ENCODE assay signal across 20 mouse cellular contexts in genomic region chr4:134518541-134518940, GRCm38 (mm10). TPM values are rescaled to one million over a fixed set of nuclear protein-coding genes. Genes with fewer than 3 reads are reported as not detected.
"Had no signal": no experiment of that assay in that cellular context is flagged by ENCODE, and none has a peak within 500 bp of the region (broad histone marks: within the 10 kb centered on the region; RNA-seq: fewer than 3 reads in every experiment).

No protein-coding gene starts in this region.

- DNase-seq: liver, postnatal 0 days; lung, adult 2 months; lung, postnatal 14 days; lung, postnatal 4 days; midbrain, embryonic 14.5 days; retina, postnatal 1 day; right cerebral cortex, postnatal 25 days; right cerebral cortex, postnatal 4 days; spleen, adult 18-20 months; thymus, adult 18-20 months; thymus, postnatal 14 days; thymus, postnatal 36 days had no signal

- H3K27ac ChIP-seq: lung, embryonic 15.5 days; midbrain, embryonic 10.5 days; midbrain, embryonic 12.5 days; neural tube, embryonic 13.5 days; neural tube, embryonic 15.5 days had no signal

- H3K9ac ChIP-seq: liver, postnatal 0 days; lung, embryonic 15.5 days; midbrain, embryonic 12.5 days; neural tube, embryonic 13.5 days; neural tube, embryonic 15.5 days had no signal

- H3K4me3 ChIP-seq: lung, embryonic 15.5 days; midbrain, embryonic 10.5 days; midbrain, embryonic 12.5 days; myocyte; neural tube, embryonic 13.5 days; neural tube, embryonic 15.5 days had no signal

- H3K36me3 ChIP-seq: neural tube, embryonic 13.5 days; neural tube, embryonic 15.5 days had no signal

- H3K4me1 ChIP-seq: neural tube, embryonic 13.5 days; neural tube, embryonic 15.5 days had no signal

- ATAC-seq: liver, postnatal 0 days; lung, postnatal 0 days; midbrain, embryonic 16.5 days had no signal

- H3K4me2 ChIP-seq: lung, embryonic 15.5 days; midbrain, embryonic 12.5 days; neural tube, embryonic 13.5 days; neural tube, embryonic 15.5 days had no signal

- H3K27me3 ChIP-seq: lung, embryonic 15.5 days; midbrain, embryonic 12.5 days; neural tube, embryonic 13.5 days; neural tube, embryonic 15.5 days had no signal

- H3K9me3 ChIP-seq: lung, embryonic 15.5 days; midbrain, embryonic 10.5 days; midbrain, embryonic 12.5 days; neural tube, embryonic 13.5 days; neural tube, embryonic 15.5 days had no signal

RNA-seq across cellular contexts. Expression of gene Aunip, which starts 7.7 kb away (rescaled TPM):
- polyA plus RNA-seq: lung, adult 2 months had no signal
